Mouse (Mus musculus) layer of hippocampus, adult 2 months (tissue): ENCODE data around the gene Cnih3. TPM values are rescaled to one million over a fixed set of nuclear protein-coding genes. Genes with fewer than 3 reads are reported as not detected.

ENCODE experiments used
- DNase-seq, 2 experiments: peaks; one replicate each; pipeline ENCODE4 v3.0.0; 2022; ENCODE audit warnings: low spot score in 2 of 2
- H3K27ac ChIP-seq: fragments of 200-600 bp; 2 replicates; pipeline ENCODE4 v1.8.1; 2022
- H3K4me3 ChIP-seq: fragments of 200-600 bp; 2 replicates; pipeline ENCODE4 v1.8.1; 2022; ENCODE audit warnings: mild to moderate bottlenecking
- CTCF ChIP-seq: fragments of 200-600 bp; conservative IDR thresholded peaks from 2 replicates; pipeline ENCODE4 v1.8.1; 2022; ENCODE audit warnings: antibody characterized with exemption, mild to moderate bottlenecking, moderate library complexity
- total RNA-seq, 2 experiments: library from RNA; stranded (reverse); gene quantifications; 2 replicates each; pipeline ENCODE4 v1.2.3; 2021

The Cnih3 gene
- total RNA-seq, 2 experiments from 2014 or later = 68.5 to 71.3 TPM

GRCm38 (mm10) chr1:181476557-181476956 is 124.1 kb downstream of the Cnih3 start:
- Histone ChIP-seq H3K4me3 (no peak overlapping the region), H3K27ac (no peak overlapping the region)
- no peak for TF ChIP-seq CTCF
- DNase-seq = no peak

- Histone ChIP-seq H3K27ac (no peak overlapping the region), H3K4me3 (no peak overlapping the region)
- no peak for TF ChIP-seq CTCF
- peak in 1 of 2 experiments; percentile 39 for DNase-seq
Observed at GRCm38 (mm10) chr1:181484696-181485095, 132.3 kb downstream of the Cnih3 start.

DNA sequence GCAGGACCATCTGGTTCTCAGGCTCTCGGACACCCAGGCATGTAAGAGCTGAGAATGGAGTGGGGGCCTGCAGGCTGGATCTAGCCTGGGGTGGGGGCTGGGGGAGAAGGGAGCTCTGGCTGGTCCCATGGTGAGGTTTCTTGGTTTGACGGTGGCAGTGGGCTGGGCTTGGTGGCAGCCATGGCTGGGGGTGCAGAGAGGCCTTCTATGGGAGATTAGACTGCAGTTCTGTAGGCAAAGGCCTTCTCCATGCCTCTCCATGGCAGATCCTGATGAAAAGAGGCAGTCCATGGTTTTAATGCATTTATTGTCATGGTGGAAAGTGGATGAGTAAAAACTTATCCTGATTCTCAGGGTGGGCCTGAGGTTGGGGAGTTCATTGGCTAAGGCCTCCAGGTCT is 151.0 kb downstream of the Cnih3 start:
- TF ChIP-seq CTCF = no peak
- Histone ChIP-seq H3K27ac (no peak overlapping the region), H3K4me3 (no peak overlapping the region)
- no peak for DNase-seq

GRCm38 (mm10) chr1:181505367-181505766 is 152.9 kb downstream of the Cnih3 start:
- no peak for TF ChIP-seq CTCF
- no peak for DNase-seq
- Histone ChIP-seq H3K4me3 (no peak overlapping the region), H3K27ac (no peak overlapping the region)

Other genes with a start within 250 kb of the Cnih3 start
- gene Nvl, start 208.4 kb upstream of the Cnih3 start, total RNA-seq = 10 to 100 TPM; 34.4 to 34.7 TPM
- gene Cnih4, start 207.9 kb upstream of the Cnih3 start, total RNA-seq = 10 to 100 TPM; 23.3 to 27.7 TPM
- 100 to 1,000 TPM; 104 to 117 TPM for gene Wdr26, start 140.6 kb upstream of the Cnih3 start, total RNA-seq
- gene Ccdc121, start 158.8 kb downstream of the Cnih3 start, total RNA-seq = under 1 TPM; 0.20 to 0.72 TPM
- under 1 TPM; 0.76 to 0.82 TPM for gene Dnah14, start 223.9 kb downstream of the Cnih3 start, total RNA-seq